Mouse (Mus musculus): ENCODE measurements around the gene B4galt5. TPM values are rescaled to one million over a fixed set of nuclear protein-coding genes. Genes with fewer than 3 reads are reported as not detected.
A peak's percentile ranks its signal among the peaks of the same experiment; 100 is the strongest.

B4galt5 gene
- polyA plus RNA-seq, 1 experiment from 2014 or later: 4.5 TPM

- peaks cover 11% of the 10 kb centered on the region for H3K36me3 ChIP-seq (ENCODE audit: control insufficient read depth, insufficient read depth, low read length)
- no peak for TF ChIP-seq EP300 (optimal IDR thresholded peaks at IDR 0.05)
- no peak for TF ChIP-seq CTCF (IDR thresholded peaks at IDR 0.05; ENCODE audit: low read depth)
Measured at GRCm38 (mm10) chr2:167303806-167304205, 45.2 kb downstream of the B4galt5 start.

GRCm38 (mm10) chr2:167303196-167303595 lies 45.8 kb downstream of the B4galt5 start:
- Histone ChIP-seq H3K4me1 (replicated peaks; ENCODE audit: control insufficient read depth, insufficient read depth) (no peaks in the 10 kb centered on the region; the same call in 1 of the 2 replicates), H3K9me3 (ENCODE audit: control insufficient read depth, low read length) (no peaks in the 10 kb centered on the region), H3K4me2 (replicated peaks; ENCODE audit: low read depth) (no peak overlapping the region), H3K27me3 (ENCODE audit: control insufficient read depth, insufficient read depth, low read length) (no peaks in the 10 kb centered on the region), H3K4me3 (ENCODE audit: low read depth, low read length) (no peak overlapping the region), H3K27ac (replicated peaks) (0 out of 2 replicates have a peak overlapping the region, but pooled peaks have one; percentile 18), H3K36me3 (ENCODE audit: control insufficient read depth, insufficient read depth, low read length) (peaks cover 11% of the 10 kb centered on the region), H3K9ac (ENCODE audit: low read length) (no peak overlapping the region)
- DNase-seq (ENCODE audit: low spot score): no peak
- WGBS: 83% methylated on average over 8 of the region's 8 CpGs
- no peak for ATAC-seq (ENCODE audit: low FRiP score, low TSS enrichment)
- TF ChIP-seq CTCF (IDR thresholded peaks at IDR 0.05; ENCODE audit: low read depth): no peak
- no peak for TF ChIP-seq EP300 (optimal IDR thresholded peaks at IDR 0.05)

More at GRCm38 (mm10) chr2:167303806-167304205, 45.2 kb downstream of the B4galt5 start:
- H3K4me1 ChIP-seq (replicated peaks; ENCODE audit: control insufficient read depth, insufficient read depth): no peaks in the 10 kb centered on the region; the same call in 1 of the 2 replicates
- no peak overlapping the region for H3K9ac ChIP-seq (ENCODE audit: low read length)
- H3K9me3 ChIP-seq (ENCODE audit: control insufficient read depth, low read length): no peaks in the 10 kb centered on the region
- no peak for ATAC-seq (ENCODE audit: low FRiP score, low TSS enrichment)
- H3K4me3 ChIP-seq (ENCODE audit: low read depth, low read length): no peak overlapping the region
- 89% methylated on average over 6 of the region's 6 CpGs for WGBS
- no peaks in the 10 kb centered on the region for H3K27me3 ChIP-seq (ENCODE audit: control insufficient read depth, insufficient read depth, low read length)
- no peak overlapping the region for H3K4me2 ChIP-seq (replicated peaks; ENCODE audit: low read depth)
- DNase-seq (ENCODE audit: low spot score): no peak
- H3K27ac ChIP-seq (replicated peaks): no peak overlapping the region

- H3K27ac ChIP-seq (replicated peaks): no peak overlapping the region
- DNase-seq (ENCODE audit: low spot score) (no peak), ATAC-seq (ENCODE audit: low FRiP score, low TSS enrichment) (no peak)
- no peaks in the 10 kb centered on the region; the same call in 1 of the 2 replicates for H3K4me1 ChIP-seq (replicated peaks; ENCODE audit: control insufficient read depth, insufficient read depth)
- TF ChIP-seq CTCF (IDR thresholded peaks at IDR 0.05; ENCODE audit: low read depth): no peak
- TF ChIP-seq EP300 (optimal IDR thresholded peaks at IDR 0.05): no peak
- H3K4me2 ChIP-seq (replicated peaks; ENCODE audit: low read depth): no peak overlapping the region
- H3K9me3 ChIP-seq (ENCODE audit: control insufficient read depth, low read length): no peaks in the 10 kb centered on the region
- no peak overlapping the region for H3K4me3 ChIP-seq (ENCODE audit: low read depth, low read length)
- H3K27me3 ChIP-seq (ENCODE audit: control insufficient read depth, insufficient read depth, low read length): no peaks in the 10 kb centered on the region
- H3K36me3 ChIP-seq (ENCODE audit: control insufficient read depth, insufficient read depth, low read length): peaks cover 11% of the 10 kb centered on the region
- no peak overlapping the region for H3K9ac ChIP-seq (ENCODE audit: low read length)
- WGBS: 71% methylated on average over 1 of the region's 1 CpGs
Measured at GRCm38 (mm10) chr2:167302641-167303040, 46.3 kb downstream of the B4galt5 start.

GRCm38 (mm10) chr2:167302031-167302430 lies 47.0 kb downstream of the B4galt5 start:
- H3K27me3 ChIP-seq (ENCODE audit: control insufficient read depth, insufficient read depth, low read length): no peaks in the 10 kb centered on the region
- H3K4me1 ChIP-seq (replicated peaks; ENCODE audit: control insufficient read depth, insufficient read depth): no peaks in the 10 kb centered on the region; the same call in 1 of the 2 replicates
- H3K36me3 ChIP-seq (ENCODE audit: control insufficient read depth, insufficient read depth, low read length): peaks cover 9% of the 10 kb centered on the region
- TF ChIP-seq EP300 (optimal IDR thresholded peaks at IDR 0.05) (no peak), CTCF (IDR thresholded peaks at IDR 0.05; ENCODE audit: low read depth) (no peak)
- ATAC-seq (ENCODE audit: low FRiP score, low TSS enrichment): no peak
- no peak for DNase-seq (ENCODE audit: low spot score)
- no peaks in the 10 kb centered on the region for H3K9me3 ChIP-seq (ENCODE audit: control insufficient read depth, low read length)
- no peak overlapping the region for H3K4me2 ChIP-seq (replicated peaks; ENCODE audit: low read depth)
- H3K27ac ChIP-seq (replicated peaks): no peak overlapping the region
- 89% methylated on average over 12 of the region's 12 CpGs for WGBS
- H3K4me3 ChIP-seq (ENCODE audit: low read depth, low read length): no peak overlapping the region
- no peak overlapping the region for H3K9ac ChIP-seq (ENCODE audit: low read length)

GRCm38 (mm10) chr2:167301601-167302000 lies 47.4 kb downstream of the B4galt5 start:
- Histone ChIP-seq H3K4me3 (ENCODE audit: low read depth, low read length) (no peak overlapping the region), H3K27me3 (ENCODE audit: control insufficient read depth, insufficient read depth, low read length) (no peaks in the 10 kb centered on the region), H3K4me1 (replicated peaks; ENCODE audit: control insufficient read depth, insufficient read depth) (no peaks in the 10 kb centered on the region; the same call in 1 of the 2 replicates), H3K9ac (ENCODE audit: low read length) (no peak overlapping the region), H3K9me3 (ENCODE audit: control insufficient read depth, low read length) (no peaks in the 10 kb centered on the region), H3K27ac (replicated peaks) (no peak overlapping the region), H3K4me2 (replicated peaks; ENCODE audit: low read depth) (no peak overlapping the region), H3K36me3 (ENCODE audit: control insufficient read depth, insufficient read depth, low read length) (peaks cover 9% of the 10 kb centered on the region)
- ATAC-seq (ENCODE audit: low FRiP score, low TSS enrichment) (no peak), DNase-seq (ENCODE audit: low spot score) (no peak)
- no peak for TF ChIP-seq EP300 (optimal IDR thresholded peaks at IDR 0.05)
- WGBS: 91% methylated on average over 7 of the region's 7 CpGs

GRCm38 (mm10) chr2:167300943-167301497 lies 48.0 kb downstream of the B4galt5 start:
- Histone ChIP-seq H3K36me3 (ENCODE audit: control insufficient read depth, insufficient read depth, low read length) (peaks cover 9% of the 10 kb centered on the region), H3K27ac (replicated peaks) (no peak overlapping the region), H3K27me3 (ENCODE audit: control insufficient read depth, insufficient read depth, low read length) (no peaks in the 10 kb centered on the region), H3K4me1 (replicated peaks; ENCODE audit: control insufficient read depth, insufficient read depth) (no peaks in the 10 kb centered on the region; the same call in 1 of the 2 replicates), H3K4me2 (replicated peaks; ENCODE audit: low read depth) (no peak overlapping the region), H3K9ac (ENCODE audit: low read length) (no peak overlapping the region), H3K9me3 (ENCODE audit: control insufficient read depth, low read length) (no peaks in the 10 kb centered on the region), H3K4me3 (ENCODE audit: low read depth, low read length) (no peak overlapping the region)
- no peak for TF ChIP-seq EP300 (optimal IDR thresholded peaks at IDR 0.05)
- TF ChIP-seq CTCF (IDR thresholded peaks at IDR 0.05; ENCODE audit: low read depth): no peak
- DNase-seq (ENCODE audit: low spot score) (no peak), ATAC-seq (ENCODE audit: low FRiP score, low TSS enrichment) (no peak)
- 87% methylated on average over 21 of the region's 21 CpGs for WGBS

Measured in stomach, postnatal 0 days (tissue).